Mouse (Mus musculus) mouse embryonic stem cell (cell line): ENCODE measurements around the gene Cdk11b.
"Not testable (repeated sequence)": the region's sequence is repeated elsewhere in the genome, so short reads cannot be mapped to it uniquely, and the experiment has no call there.

Source experiments
- in situ Hi-C, 2 experiments: fragments of 300-500 bp; cut with MboI; formaldehyde crosslinking; loops; 1 replicate in 1 of 2; 3 replicates in 1 of 2; pipeline ENCODE4 v1.14.3; 2019 to 2020; ENCODE audit warnings: low sequenced_read_pairs in 2 of 2, low pct_unique_long_range_greater_than_20kb in 1 of 2, mixed read lengths in 1 of 2; ENCODE audit not compliant: unreplicated experiment in 1 of 2

Cdk11b gene

DNA sequence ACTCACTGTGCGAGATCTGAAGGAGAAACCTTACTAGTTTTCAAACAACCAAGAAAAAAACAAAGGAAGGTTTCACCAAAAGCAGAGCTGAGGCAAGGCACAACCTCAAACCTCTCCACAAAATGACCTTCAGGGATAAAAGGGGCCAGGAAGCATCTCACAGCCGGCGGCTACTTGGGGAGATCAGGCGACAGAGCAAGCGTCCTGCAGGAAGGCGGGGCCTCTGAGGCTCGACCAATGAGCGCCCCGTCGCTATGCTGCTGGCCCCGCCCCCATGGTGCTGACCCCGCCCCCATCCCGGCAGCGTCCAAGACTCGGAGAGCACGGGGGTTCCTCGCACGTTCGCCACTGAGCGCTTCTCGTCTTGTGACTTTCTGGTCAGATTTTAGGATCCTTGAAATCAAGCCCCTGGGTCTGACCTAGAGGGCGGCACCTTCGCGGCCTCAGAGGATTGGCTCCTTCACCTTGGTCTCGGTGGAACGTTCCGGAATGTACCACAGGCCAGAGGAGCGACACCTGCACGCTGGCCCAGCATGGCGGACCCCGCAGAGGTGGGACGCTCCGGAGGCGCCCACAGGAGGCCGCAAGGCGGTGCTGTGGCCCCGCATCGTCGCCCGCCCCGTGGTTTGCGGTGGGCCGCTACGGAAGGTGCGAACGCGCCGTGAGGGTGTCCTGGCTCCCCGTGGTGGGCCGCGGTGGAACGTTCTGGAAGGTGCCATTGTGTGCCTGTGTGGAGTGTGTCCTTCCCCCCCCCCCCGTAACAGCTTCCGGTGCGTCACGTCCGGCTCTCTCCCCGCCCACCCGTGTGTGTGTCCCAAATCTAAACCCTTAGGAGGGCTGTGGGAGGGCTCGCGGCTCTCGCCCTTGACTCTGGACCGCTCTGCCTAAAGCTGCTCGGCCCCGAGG lies 23.3 kb upstream of the Cdk11b start, which contains the start of gene Slc35e2:
Slc35e2 (plus strand) TSS at position 326 of the 906 bp plus-strand sequence.
- in situ Hi-C loops: no loop called here

DNA sequence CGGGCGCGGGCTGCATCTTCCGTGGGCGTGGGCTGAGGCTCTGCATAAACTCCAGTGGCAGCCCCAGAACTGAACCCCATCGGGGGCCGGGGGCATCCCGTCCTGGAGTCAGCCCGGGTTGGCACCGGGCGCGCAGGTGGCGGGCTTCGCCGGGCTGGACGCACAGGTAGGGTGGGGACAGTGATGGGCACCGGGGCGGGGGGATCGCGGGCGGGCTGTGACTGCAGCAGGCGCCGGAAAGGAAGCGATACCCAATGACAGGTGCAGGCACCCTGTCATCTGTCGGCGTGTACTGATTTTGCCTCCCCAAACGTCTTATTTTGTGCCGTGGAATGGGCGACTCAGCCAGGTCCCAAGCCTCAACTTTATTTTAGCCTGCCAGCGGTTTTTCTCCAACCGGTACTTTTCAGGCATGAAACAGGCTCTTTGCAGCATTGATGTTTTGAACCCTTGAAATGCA lies 22.6 kb upstream of the Cdk11b start:
- in situ Hi-C loops: no loop called here

- in situ Hi-C loops: no loop called here
Measured at GRCm38 (mm10) chr4:155602753-155603152, 21.9 kb upstream of the Cdk11b start.

DNA sequence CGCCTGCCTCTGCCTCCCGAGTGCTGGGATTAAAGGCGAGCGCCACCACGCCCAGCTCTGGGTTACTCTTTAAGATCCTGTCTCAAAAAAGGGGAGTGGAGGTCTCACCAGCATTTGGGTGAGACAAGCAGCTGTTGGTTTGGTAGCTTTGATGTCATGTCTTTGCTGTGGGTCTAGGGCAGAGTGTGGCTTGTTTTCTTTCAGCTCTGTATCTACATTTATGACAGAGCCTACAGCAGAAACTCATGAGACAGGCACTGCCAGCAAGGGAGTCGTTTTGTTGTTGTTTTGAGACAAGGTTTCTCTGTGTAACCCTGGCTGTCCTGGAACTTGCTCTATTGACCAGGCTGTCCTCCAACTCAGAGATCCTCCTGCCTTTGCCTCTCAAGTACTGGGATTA lies 20.9 kb upstream of the Cdk11b start:
- in situ Hi-C loops: no loop called here

GRCm38 (mm10) chr4:155605132-155605531 lies 19.5 kb upstream of the Cdk11b start:
- in situ Hi-C loops: no loop called here

- in situ Hi-C loops: no loop called here
Measured at GRCm38 (mm10) chr4:155606825-155607224, 17.8 kb upstream of the Cdk11b start.

DNA sequence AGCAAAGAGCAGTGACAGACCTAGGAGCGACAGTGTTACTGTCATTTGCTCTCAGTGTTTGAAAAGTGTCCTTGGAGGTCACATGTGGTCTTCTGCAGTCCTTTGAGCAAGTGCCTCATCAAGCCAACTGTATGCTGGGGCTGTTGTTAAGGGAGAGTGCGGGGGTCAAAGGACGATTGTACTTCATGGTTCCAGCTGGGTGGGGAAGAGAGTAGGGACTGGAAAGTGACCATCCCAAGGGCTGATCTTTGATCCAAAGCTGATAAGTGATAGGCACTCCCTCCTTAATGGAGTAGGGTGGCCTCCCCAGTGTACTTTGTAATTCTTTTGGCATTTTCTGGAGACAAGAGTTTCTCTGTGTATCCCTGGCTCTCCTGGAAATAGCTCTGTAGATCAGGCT lies 12.8 kb upstream of the Cdk11b start:
- in situ Hi-C loops: no loop called here

DNA sequence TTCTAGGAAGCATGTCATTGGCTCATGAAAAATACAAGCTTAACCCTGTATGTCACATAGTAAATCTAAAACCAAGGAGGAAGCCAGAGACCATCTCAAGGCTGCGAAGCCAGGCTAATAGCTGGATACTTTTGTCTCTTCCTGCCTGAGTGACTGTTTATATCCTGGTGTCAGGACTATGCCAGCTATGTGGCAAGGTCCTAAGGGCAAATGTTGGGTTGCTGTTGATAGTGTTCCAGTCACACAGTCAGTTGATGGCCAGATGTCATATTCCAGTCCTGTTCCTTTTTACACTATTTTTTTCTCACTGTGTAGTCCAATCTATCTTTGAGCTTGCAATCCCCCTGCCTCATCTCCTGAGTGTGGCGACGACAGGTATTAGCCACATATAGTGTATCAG lies 11.4 kb upstream of the Cdk11b start:
- in situ Hi-C loops: no loop called here

DNA sequence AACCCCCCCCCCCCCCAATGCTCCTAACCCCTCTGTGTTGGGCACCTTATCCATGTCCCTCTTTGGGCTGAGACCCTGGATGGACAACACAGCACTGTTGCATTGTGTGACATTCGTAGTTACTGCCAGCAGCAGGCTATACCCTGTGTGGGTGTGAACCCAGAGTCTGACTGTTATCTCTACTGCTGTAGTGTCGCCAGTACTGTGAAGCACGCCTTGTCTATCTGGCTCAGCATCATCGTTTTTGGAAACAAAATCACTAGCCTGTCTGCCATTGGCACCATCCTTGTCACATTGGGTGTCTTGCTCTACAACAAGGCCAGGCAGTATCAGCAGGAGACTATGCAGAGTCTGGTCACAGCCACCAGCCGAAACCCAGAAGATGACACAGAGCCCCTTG lies 6.3 kb upstream of the Cdk11b start:
- in situ Hi-C loops: no loop called here

DNA sequence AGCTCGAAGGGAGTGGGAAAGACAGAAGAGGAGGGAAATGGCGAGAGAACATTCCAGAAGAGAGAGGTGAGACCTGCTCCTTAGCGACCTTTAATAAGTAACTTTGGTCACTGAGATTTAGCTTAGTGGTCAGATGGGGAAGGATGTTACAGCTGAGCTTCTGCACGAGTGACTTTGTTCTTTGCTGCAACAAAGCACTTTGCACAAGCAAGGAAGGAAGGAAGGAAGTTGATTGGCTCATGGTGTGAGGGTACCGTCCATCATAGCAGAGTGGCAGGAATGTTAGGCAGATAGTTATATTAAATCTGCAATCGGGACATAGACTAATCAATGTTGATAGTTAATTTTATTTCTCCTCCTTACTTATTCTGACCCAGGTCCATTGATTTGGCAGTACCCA lies 5.6 kb downstream of the Cdk11b start:
- in situ Hi-C loops: no loop called here

DNA sequence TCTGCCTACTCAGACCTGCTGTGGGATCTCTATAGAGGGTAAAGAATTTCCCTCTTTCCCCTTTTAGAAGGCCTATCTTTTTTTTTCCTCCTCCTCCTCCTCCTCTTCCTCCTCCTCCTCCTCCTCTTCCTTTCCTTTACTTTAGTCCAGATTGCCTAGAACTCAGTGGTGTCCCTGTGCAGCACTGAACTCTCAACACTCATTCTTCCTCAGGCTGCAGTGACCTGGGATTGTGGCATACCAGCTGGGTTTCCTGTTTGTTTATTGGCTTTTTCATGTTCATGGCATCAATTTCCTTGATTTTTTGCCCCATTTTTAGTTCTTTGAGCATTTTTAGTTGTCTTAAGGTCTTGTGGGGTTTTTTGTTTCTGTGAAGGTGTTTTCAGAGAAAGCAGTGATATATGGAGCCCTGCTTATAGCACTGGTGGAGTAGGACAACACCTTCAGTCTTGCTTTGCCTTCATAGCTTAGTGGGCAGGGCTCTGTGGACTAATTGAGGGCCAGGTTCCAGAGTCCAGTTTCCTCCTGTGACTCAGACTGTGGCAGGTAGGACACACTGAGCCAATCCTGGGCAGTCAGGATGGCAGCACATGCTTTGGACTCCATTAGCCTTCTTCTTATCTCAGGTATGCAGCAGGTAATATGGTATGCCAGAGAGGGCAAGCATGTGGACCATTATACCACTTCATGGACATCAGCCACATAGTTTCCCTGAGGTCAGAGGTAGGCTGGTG lies 11.3 kb downstream of the Cdk11b start:
- in situ Hi-C loops: no loop called here

GRCm38 (mm10) chr4:155643531-155643930 lies 18.9 kb downstream of the Cdk11b start:
- in situ Hi-C loops: no loop called here

DNA sequence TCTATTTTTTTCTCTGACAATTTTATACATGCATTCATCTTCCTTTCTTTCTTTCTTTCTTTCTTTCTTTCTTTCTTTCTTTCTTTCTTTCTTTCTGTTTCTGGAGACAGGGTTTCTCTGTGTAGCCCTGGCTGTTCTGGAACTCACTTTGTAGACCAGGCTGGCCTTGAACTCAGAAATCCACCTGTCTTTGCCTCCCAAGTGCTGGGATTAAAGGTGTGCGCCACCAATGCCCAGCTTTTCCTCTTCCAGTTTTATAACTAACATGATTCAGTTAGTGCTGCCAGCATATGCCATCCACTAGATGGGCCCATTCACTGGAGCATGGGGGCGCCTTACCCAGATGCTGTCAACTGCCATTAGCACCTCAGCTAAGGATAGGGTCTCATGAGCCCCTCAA lies 20.7 kb downstream of the Cdk11b start, which contains the start of gene Gm10563:
Gm10563 (minus strand) TSS at position 101 of the 400 bp plus-strand sequence.
- in situ Hi-C loops: not testable (repeated sequence)

DNA sequence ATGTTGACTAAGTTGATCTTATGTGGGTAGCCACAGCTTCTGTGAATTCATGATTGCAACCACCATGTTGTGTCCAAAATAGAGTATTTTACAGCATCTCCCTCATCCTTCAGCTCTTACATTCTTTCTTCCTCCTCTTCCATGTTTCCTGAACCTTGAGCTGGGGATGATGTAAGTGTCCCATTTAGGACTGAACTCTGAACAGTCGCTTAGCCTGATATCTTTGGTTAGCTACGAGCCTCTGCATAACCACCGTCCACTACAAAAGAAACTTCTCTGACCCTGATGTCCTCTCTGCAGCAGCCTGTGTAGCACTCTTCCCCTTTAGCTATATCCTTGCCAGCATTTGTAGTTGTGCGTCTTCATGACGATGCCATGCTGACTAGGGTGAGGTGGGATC lies 21.1 kb downstream of the Cdk11b start:
- in situ Hi-C loops: no loop called here

DNA sequence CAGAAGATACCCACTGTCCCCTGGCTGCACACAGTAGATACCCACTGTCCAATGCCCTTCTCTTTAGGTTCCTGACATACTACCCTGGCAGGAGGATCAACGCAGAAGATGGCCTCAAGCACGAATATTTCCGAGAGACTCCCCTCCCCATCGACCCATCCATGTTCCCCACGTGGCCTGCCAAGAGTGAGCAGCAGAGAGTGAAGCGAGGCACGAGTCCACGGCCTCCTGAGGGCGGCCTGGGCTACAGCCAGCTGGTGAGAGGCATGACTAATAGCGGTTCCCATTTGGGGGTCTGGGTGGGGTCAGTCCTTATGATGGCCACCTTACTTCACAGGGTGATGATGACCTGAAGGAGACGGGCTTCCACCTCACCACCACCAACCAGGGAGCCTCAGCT lies 24.7 kb downstream of the Cdk11b start:
- in situ Hi-C loops: no loop called here

DNA sequence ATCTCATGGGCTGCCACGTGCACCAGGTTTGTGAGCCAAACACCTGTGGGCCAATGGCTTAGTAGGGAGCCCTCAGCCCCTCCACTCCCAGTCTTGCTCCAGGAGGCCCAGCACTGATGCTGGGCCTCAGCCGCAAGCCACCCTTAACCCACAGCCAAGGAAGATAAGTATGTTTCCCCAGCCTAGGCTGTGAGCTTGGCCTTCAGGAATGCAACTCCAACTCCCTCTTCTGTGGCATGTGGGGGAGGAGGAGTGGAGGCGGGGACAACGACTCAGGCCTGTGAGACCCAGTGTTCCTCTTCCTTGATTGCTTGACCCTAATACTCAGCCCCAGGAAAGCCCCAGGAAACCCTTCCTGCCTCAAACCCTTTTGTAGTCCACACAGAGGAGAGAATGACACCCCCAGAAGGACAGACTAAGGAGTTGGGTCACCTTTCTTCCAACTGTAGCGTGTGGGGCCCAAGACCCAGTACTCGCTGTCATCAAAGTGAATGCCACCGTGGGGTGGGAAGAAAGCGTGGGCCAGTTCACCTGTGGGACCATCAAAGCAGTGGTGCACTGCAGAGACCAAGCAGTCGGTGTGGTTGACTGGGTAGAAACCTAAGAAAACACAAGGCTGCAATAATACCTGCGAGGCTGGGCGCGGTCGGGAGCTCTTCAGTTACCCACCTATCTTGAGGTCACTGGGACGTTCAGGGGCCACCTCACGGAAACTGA lies 27.1 kb downstream of the Cdk11b start:
- in situ Hi-C loops: loop anchor here in 1 of 2 experiments (5.0 kb wide), 1 partner anchor 51 kb away; the partner anchor contains the start of gene Ssu72

GRCm38 (mm10) chr4:155652283-155653085 lies 27.8 kb downstream of the Cdk11b start:
- in situ Hi-C loops: loop anchor here in 1 of 2 experiments (5.0 kb wide), 1 partner anchor 50 kb away; the partner anchor contains the start of gene Ssu72

- in situ Hi-C loops: loop anchor here in 1 of 2 experiments (5.0 kb wide), 1 partner anchor 49 kb away; the partner anchor contains the start of gene Ssu72
Measured at GRCm38 (mm10) chr4:155653086-155653450, 28.4 kb downstream of the Cdk11b start, which contains the start of gene Mmp23. Mmp23 (minus strand) TSS chr4:155653384.
